Mouse (Mus musculus): ENCODE results near the gene Pdzd2. TPM values are rescaled to one million over a fixed set of nuclear protein-coding genes. Genes with fewer than 3 reads are reported as not detected.

Gene Pdzd2
- polyA plus RNA-seq, 1 experiment: under 0.01 TPM

GRCm38 (mm10) chr15:12549271-12549918 lies 190.3 kb downstream of the Pdzd2 start:
- Histone ChIP-seq H3K9me3 (ENCODE audit: control insufficient read depth, low read length) (no peaks in the 10 kb centered on the region), H3K27me3 (ENCODE audit: control insufficient read depth) (peaks cover 27% of the 10 kb centered on the region), H3K36me3 (ENCODE audit: control insufficient read depth) (no peaks in the 10 kb centered on the region), H3K4me1 (ENCODE audit: control insufficient read depth) (no peaks in the 10 kb centered on the region), H3K4me3 (replicated peaks) (no peak overlapping the region)
- TF ChIP-seq GATA1 (IDR thresholded peaks at IDR 0.05; ENCODE audit: low read length) (no peak), TAL1 (IDR thresholded peaks at IDR 0.05; ENCODE audit: low read length) (no peak)

GRCm38 (mm10) chr15:12548696-12549095 lies 191.0 kb downstream of the Pdzd2 start:
- Histone ChIP-seq H3K4me1 (ENCODE audit: control insufficient read depth) (no peaks in the 10 kb centered on the region), H3K36me3 (ENCODE audit: control insufficient read depth) (no peaks in the 10 kb centered on the region), H3K4me3 (replicated peaks) (no peak overlapping the region)

GRCm38 (mm10) chr15:12547640-12548405 lies 191.9 kb downstream of the Pdzd2 start:
- H3K4me1 ChIP-seq (ENCODE audit: control insufficient read depth): no peaks in the 10 kb centered on the region
- no peaks in the 10 kb centered on the region for H3K36me3 ChIP-seq (ENCODE audit: control insufficient read depth)
- TF ChIP-seq GATA1 (IDR thresholded peaks at IDR 0.05; ENCODE audit: low read length) (no peak), TAL1 (IDR thresholded peaks at IDR 0.05; ENCODE audit: low read length) (no peak)
- H3K27me3 ChIP-seq (ENCODE audit: control insufficient read depth): peaks cover 27% of the 10 kb centered on the region
- no peak overlapping the region for H3K4me3 ChIP-seq (replicated peaks)
- no peaks in the 10 kb centered on the region for H3K9me3 ChIP-seq (ENCODE audit: control insufficient read depth, low read length)

More at GRCm38 (mm10) chr15:12548696-12549095, 191.0 kb downstream of the Pdzd2 start:
- TF ChIP-seq TAL1 (IDR thresholded peaks at IDR 0.05; ENCODE audit: low read length) (no peak), GATA1 (IDR thresholded peaks at IDR 0.05; ENCODE audit: low read length) (no peak)
- Histone ChIP-seq H3K27me3 (ENCODE audit: control insufficient read depth) (peaks cover 27% of the 10 kb centered on the region), H3K9me3 (ENCODE audit: control insufficient read depth, low read length) (no peaks in the 10 kb centered on the region)

GRCm38 (mm10) chr15:12546781-12547180 lies 192.9 kb downstream of the Pdzd2 start:
- Histone ChIP-seq H3K27me3 (ENCODE audit: control insufficient read depth) (peaks cover 27% of the 10 kb centered on the region), H3K4me3 (replicated peaks) (no peak overlapping the region), H3K9me3 (ENCODE audit: control insufficient read depth, low read length) (no peaks in the 10 kb centered on the region), H3K4me1 (ENCODE audit: control insufficient read depth) (no peaks in the 10 kb centered on the region), H3K36me3 (ENCODE audit: control insufficient read depth) (no peaks in the 10 kb centered on the region)
- TF ChIP-seq GATA1 (IDR thresholded peaks at IDR 0.05; ENCODE audit: low read length): no peak
- TF ChIP-seq TAL1 (IDR thresholded peaks at IDR 0.05; ENCODE audit: low read length): no peak

- Histone ChIP-seq H3K4me3 (replicated peaks) (no peak overlapping the region), H3K4me1 (ENCODE audit: control insufficient read depth) (no peaks in the 10 kb centered on the region), H3K9me3 (ENCODE audit: control insufficient read depth, low read length) (no peaks in the 10 kb centered on the region), H3K36me3 (ENCODE audit: control insufficient read depth) (no peaks in the 10 kb centered on the region), H3K27me3 (ENCODE audit: control insufficient read depth) (peaks cover 25% of the 10 kb centered on the region)
- TF ChIP-seq GATA1 (IDR thresholded peaks at IDR 0.05; ENCODE audit: low read length) (no peak), TAL1 (IDR thresholded peaks at IDR 0.05; ENCODE audit: low read length) (no peak)
These were observed 194.1 kb downstream of the Pdzd2 start for GRCm38 (mm10) chr15:12545671-12546070.

- H3K36me3 ChIP-seq (ENCODE audit: control insufficient read depth): no peaks in the 10 kb centered on the region
These were observed 194.5 kb downstream of the Pdzd2 start for GRCm38 (mm10) chr15:12545220-12545619.

GRCm38 (mm10) chr15:12543686-12544325 lies 195.9 kb downstream of the Pdzd2 start:
- TF ChIP-seq TAL1 (IDR thresholded peaks at IDR 0.05; ENCODE audit: low read length) (no peak), GATA1 (IDR thresholded peaks at IDR 0.05; ENCODE audit: low read length) (no peak)
- Histone ChIP-seq H3K27me3 (ENCODE audit: control insufficient read depth) (peaks cover 7% of the 10 kb centered on the region), H3K4me3 (replicated peaks) (no peak overlapping the region), H3K4me1 (ENCODE audit: control insufficient read depth) (no peaks in the 10 kb centered on the region), H3K36me3 (ENCODE audit: control insufficient read depth) (no peaks in the 10 kb centered on the region), H3K9me3 (ENCODE audit: control insufficient read depth, low read length) (no peaks in the 10 kb centered on the region)

More at GRCm38 (mm10) chr15:12545220-12545619, 194.5 kb downstream of the Pdzd2 start:
- no peaks in the 10 kb centered on the region for H3K4me1 ChIP-seq (ENCODE audit: control insufficient read depth)
- peaks cover 21% of the 10 kb centered on the region for H3K27me3 ChIP-seq (ENCODE audit: control insufficient read depth)
- H3K9me3 ChIP-seq (ENCODE audit: control insufficient read depth, low read length): no peaks in the 10 kb centered on the region
- H3K4me3 ChIP-seq (replicated peaks): no peak overlapping the region
- TF ChIP-seq GATA1 (IDR thresholded peaks at IDR 0.05; ENCODE audit: low read length) (no peak), TAL1 (IDR thresholded peaks at IDR 0.05; ENCODE audit: low read length) (no peak)

- TF ChIP-seq GATA1 (IDR thresholded peaks at IDR 0.05; ENCODE audit: low read length) (no peak), TAL1 (IDR thresholded peaks at IDR 0.05; ENCODE audit: low read length) (no peak)
- Histone ChIP-seq H3K27me3 (ENCODE audit: control insufficient read depth) (no peaks in the 10 kb centered on the region), H3K36me3 (ENCODE audit: control insufficient read depth) (no peaks in the 10 kb centered on the region), H3K4me1 (ENCODE audit: control insufficient read depth) (no peaks in the 10 kb centered on the region), H3K9me3 (ENCODE audit: control insufficient read depth, low read length) (no peaks in the 10 kb centered on the region), H3K4me3 (replicated peaks) (no peak overlapping the region)
These were observed 197.4 kb downstream of the Pdzd2 start for GRCm38 (mm10) chr15:12542316-12542715.
